Mouse (Mus musculus) olfactory bulb, adult 2 months (tissue): ENCODE measurements around the gene Flt4.

Experiments
- CTCF ChIP-seq: fragments of 200-500 bp; IDR thresholded peaks from 2 replicates; pipeline ENCODE4 v1.5.1; 2012; ENCODE audit warnings: low read depth, mild to moderate bottlenecking, low read length, moderate library complexity; ENCODE audit not compliant: insufficient read depth
- POLR2A ChIP-seq: fragments of 200-500 bp; IDR thresholded peaks from 2 replicates; pipeline ENCODE4 v1.6.1; 2012; ENCODE audit warnings: mild to moderate bottlenecking, low read depth, low read length, moderate library complexity; ENCODE audit not compliant: insufficient read depth

DNA sequence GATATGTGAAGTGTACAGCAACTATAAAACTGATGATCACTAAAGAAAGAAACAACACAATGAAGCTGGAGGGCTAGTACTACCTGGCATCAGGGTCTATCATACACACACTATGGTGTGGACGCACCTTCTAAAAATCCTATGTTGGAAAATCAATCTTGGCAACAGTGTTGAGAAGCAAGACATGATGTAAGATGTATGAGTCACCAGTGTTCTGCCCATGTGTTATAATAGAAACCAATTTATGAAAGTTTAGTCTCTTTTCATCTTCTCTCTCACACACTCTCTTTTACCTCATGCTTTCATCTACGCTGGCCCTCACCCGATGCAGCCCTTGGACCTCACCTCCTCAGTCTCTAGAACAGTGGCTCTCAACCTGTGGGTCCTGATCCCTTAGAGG is 86.0 kb downstream of the Flt4 start:
- TF ChIP-seq CTCF (no peak), POLR2A (no peak)
